Mouse (Mus musculus) megakaryocyte, embryonic 14.5 days (primary cell): Measurements from ENCODE around the gene Schip1.

ENCODE experiments used
- FLI1 ChIP-seq: IDR thresholded peaks from 2 replicates; pipeline ENCODE4 v1.6.1; 2012; ENCODE audit warnings: low read length, inconsistent platforms, mixed read lengths
- GATA1 ChIP-seq: IDR thresholded peaks from 3 replicates; pipeline ENCODE4 v1.6.1; 2012; ENCODE audit warnings: mixed read lengths, low read length, inconsistent platforms, borderline replicate concordance

- TF ChIP-seq GATA1 (no peak), FLI1 (no peak)
These were observed 511.2 kb downstream of the Schip1 start for GRCm38 (mm10) chr3:68575636-68576340.
